Mouse (Mus musculus) lung, postnatal 0 days (tissue): ENCODE results near the gene Rras2.

Experiments used
- CTCF ChIP-seq: IDR thresholded peaks from 2 replicates; pipeline ENCODE4 v1.5.1; 2016; ENCODE audit warnings: antibody characterized with exemption, mild to moderate bottlenecking
- EP300 ChIP-seq: IDR thresholded peaks from 2 replicates; pipeline ENCODE4 v1.6.1; 2016; ENCODE audit warnings: antibody characterized with exemption, mild to moderate bottlenecking, control low read depth

GRCm38 (mm10) chr7:114065407-114066185, 52.0 kb downstream of the Rras2 start:
- TF ChIP-seq CTCF (no peak), EP300 (no peak)
